16 mouse cellular contexts compared by ENCODE assay signal in genomic region chr9:96027913-96028312, GRCm38 (mm10).
"Had no signal": no experiment of that assay in that cellular context is flagged by ENCODE, and none has a peak within 500 bp of the region (broad histone marks: within the 10 kb centered on the region; RNA-seq: fewer than 3 reads in every experiment).

No protein-coding gene starts in this region.

- H3K4me1 ChIP-seq: neural tube, embryonic 13.5 days; neural tube, embryonic 15.5 days; stomach, embryonic 15.5 days had no signal

- H3K27me3 ChIP-seq: neural tube, embryonic 13.5 days; neural tube, embryonic 15.5 days; stomach, embryonic 15.5 days had no signal

- H3K9ac ChIP-seq: neural tube, embryonic 13.5 days; neural tube, embryonic 15.5 days; stomach, embryonic 15.5 days had no signal

- H3K4me3 ChIP-seq: neural tube, embryonic 13.5 days; neural tube, embryonic 15.5 days; stomach, embryonic 15.5 days had no signal

- H3K4me2 ChIP-seq: neural tube, embryonic 13.5 days; neural tube, embryonic 15.5 days; stomach, embryonic 15.5 days had no signal

- H3K9me3 ChIP-seq: neural tube, embryonic 13.5 days; neural tube, embryonic 15.5 days; stomach, embryonic 15.5 days had no signal

- H3K27ac ChIP-seq: neural tube, embryonic 13.5 days; neural tube, embryonic 15.5 days; stomach, embryonic 15.5 days; stomach, postnatal 0 days had no signal

- DNase-seq: retina, postnatal 1 day; right cerebral cortex, adult 18-20 months; right cerebral cortex, postnatal 14 days; right cerebral cortex, postnatal 25 days; right cerebral cortex, postnatal 4 days; spleen, adult 18-20 months; thymus, adult 18-20 months; thymus, adult 2 months; thymus, postnatal 14 days; thymus, postnatal 25 days; thymus, postnatal 36 days; thymus, postnatal 4 days had no signal
